Mouse (Mus musculus) bone marrow macrophage, adult 2 months (primary cell): ENCODE measurements around the gene Rap1gds1.

Experiments
- CTCF ChIP-seq: IDR thresholded peaks from 2 replicates; pipeline ENCODE4 v1.5.1; 2012; ENCODE audit warnings: low read depth, mild to moderate bottlenecking, low read length, moderate library complexity
- POLR2A ChIP-seq: IDR thresholded peaks from 2 replicates; pipeline ENCODE4 v1.6.1; 2012; ENCODE audit warnings: mild to moderate bottlenecking, low read depth, low read length, borderline replicate concordance

DNA sequence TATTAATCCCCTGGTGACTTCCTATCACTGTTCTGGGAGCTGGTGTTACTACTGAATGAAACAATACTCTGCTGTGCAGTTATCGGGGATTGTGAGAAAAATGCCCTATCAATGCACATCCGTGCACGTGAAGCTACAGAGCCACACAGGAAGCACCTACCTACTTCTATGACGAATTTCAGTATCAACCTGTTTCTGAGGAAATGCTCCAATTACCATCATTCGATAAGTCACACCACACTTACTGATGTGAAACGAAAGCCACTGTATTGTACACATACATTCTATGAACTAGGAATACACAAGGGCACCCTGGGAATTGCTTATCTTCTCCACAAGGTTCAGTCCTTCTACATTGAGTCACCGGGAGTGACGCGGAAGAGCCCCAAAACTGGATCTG lies 10.9 kb downstream of the Rap1gds1 start:
- TF ChIP-seq CTCF (no peak), POLR2A (no peak)
